Mouse (Mus musculus) testis, adult 2 months (tissue): ENCODE results near the gene March8. TPM values are rescaled to one million over a fixed set of nuclear protein-coding genes. Genes with fewer than 3 reads are reported as not detected.

ENCODE experiments used
- H3K27ac ChIP-seq: fragments of 200-500 bp; 2 replicates; pipeline ENCODE4 v1.5.1; 2012; ENCODE audit warnings: low read depth, low read length; ENCODE audit not compliant: control insufficient read depth, insufficient read depth
- H3K27me3 ChIP-seq: fragments of 200-500 bp; 2 replicates; pipeline ENCODE4 v1.6.1; 2012; ENCODE audit warnings: mild to moderate bottlenecking, low read length, moderate library complexity; ENCODE audit not compliant: control insufficient read depth, insufficient read depth
- H3K36me3 ChIP-seq: fragments of 200-500 bp; 2 replicates; pipeline ENCODE4 v1.6.1; 2012; ENCODE audit warnings: mild to moderate bottlenecking, low read length; ENCODE audit not compliant: control insufficient read depth, insufficient read depth
- H3K4me1 ChIP-seq: fragments of 200-500 bp; 2 replicates; pipeline ENCODE4 v1.6.1; 2012; ENCODE audit warnings: low read length; ENCODE audit not compliant: control insufficient read depth, insufficient read depth
- H3K4me3 ChIP-seq: fragments of 200-500 bp; 2 replicates; pipeline ENCODE4 v1.5.1; 2012; ENCODE audit warnings: low read depth, mild to moderate bottlenecking, low read length, moderate library complexity, mixed read lengths; ENCODE audit not compliant: control insufficient read depth
- CTCF ChIP-seq: fragments of 200-500 bp; IDR thresholded peaks from 2 replicates; pipeline ENCODE4 v1.5.1; 2012; ENCODE audit warnings: low read depth, mild to moderate bottlenecking, inconsistent platforms, low read length, moderate library complexity; ENCODE audit not compliant: control insufficient read depth, insufficient read depth, insufficient replicate concordance
- POLR2A ChIP-seq: fragments of 200-500 bp; IDR thresholded peaks from 2 replicates; pipeline ENCODE4 v1.6.1; 2012; ENCODE audit warnings: low read depth, mild to moderate bottlenecking, inconsistent platforms, low read length, moderate library complexity; ENCODE audit not compliant: control insufficient read depth
- polyA plus RNA-seq: library from polyadenylated mRNA; depleted of rRNA; stranded (reverse); fragments of >200 nt; gene quantifications from 2 replicates; pipeline ENCODE4 v1.2.3, GENCODE M21; 2012

Gene March8
- polyA plus RNA-seq, 1 experiment, result 20.0 TPM

DNA sequence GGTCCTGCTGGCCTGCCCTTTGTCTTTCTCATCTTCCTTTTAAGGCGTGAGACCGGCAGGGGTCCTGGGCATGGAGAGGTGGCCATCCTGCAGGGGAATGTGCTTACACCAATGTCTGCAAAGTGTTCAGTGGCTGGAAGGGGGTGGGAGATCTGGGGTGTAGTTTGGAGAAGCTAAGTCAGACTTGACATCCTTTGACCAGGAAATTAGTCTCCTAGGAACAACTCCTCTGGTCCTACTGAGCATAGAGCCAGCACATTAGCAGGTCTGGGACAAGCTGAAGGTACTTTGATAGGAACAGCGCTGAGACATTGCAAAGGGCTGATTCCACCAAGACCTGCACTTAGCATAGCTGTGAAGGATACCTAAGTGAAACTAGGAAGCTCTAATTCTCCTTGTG lies 73.9 kb downstream of the March8 start:
- Histone ChIP-seq H3K27ac (no peak overlapping the region), H3K4me1 (no peaks in the 10 kb centered on the region), H3K36me3 (no peaks in the 10 kb centered on the region), H3K27me3 (no peaks in the 10 kb centered on the region), H3K4me3 (peak overlapping the region; percentile 42)
- TF ChIP-seq POLR2A (no peak), CTCF (no peak)

DNA sequence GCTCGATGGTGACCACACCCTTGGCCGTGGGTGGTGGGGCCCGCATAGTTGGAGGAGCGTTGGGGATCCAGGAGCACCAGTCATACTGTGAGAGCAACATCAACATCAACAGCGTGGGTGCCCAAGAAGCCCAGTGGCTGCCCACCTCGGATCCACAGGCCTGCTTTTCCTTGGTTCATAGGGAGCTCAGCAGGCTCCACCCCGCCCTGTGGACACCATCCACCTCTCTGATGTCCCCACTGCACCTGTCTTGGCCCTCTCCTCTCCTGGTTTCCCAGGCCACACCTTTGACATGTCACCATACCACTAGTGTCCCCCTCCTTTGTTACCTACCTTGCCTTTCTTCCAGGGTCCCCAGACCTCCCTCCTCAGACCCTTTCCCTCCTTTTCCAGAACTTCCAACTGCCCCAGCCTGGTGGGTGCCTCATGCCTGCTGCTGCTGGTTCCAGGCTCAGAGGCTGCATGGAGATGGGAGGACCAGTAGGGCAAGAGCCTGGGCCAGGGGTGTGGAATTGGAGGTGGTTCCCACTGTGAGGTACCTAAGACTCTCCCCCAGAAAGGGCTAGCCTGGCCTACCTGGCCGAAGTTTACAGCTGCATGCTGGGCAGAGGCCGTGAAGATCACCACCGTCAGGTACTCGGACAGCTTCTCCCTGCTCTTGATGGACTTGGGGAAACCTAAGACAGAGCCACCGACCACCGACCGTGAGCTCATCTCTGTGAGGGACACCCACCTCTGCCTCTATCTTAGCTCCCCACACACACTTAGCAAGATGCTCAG lies 74.9 kb downstream of the March8 start:
- H3K4me1 ChIP-seq, result no peaks in the 10 kb centered on the region
- peak overlapping the region; percentile 42 for H3K4me3 ChIP-seq
- no peaks in the 10 kb centered on the region for H3K27me3 ChIP-seq
- no peak overlapping the region for H3K27ac ChIP-seq
- no peak for TF ChIP-seq CTCF
- no peak for TF ChIP-seq POLR2A
- H3K36me3 ChIP-seq, result no peaks in the 10 kb centered on the region

DNA sequence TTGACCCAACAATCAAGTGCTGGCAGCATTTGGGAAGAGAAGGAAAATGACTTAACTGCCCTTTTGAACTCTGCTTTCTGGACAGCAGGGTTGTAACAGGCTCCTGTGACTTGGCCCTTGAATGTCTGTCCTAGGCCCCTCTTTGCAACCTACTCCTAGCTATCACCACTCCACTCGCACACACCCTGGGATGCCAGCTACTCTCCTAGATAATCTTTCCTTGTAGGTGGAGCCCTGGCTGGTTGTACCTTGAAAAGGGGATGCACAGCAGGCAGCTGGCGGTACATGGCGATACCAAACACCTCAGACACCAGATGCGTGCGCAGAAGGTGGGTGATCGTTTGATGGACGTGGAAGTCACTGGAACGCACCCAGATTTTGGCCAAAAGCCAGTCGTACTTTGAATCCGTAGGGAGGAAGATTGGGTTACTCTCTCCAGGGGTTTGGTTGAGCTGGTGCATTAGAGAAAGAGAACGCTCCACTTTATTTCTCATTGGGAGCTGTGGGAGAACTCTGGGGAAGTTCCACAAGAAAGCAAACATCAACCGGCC lies 77.4 kb downstream of the March8 start:
- no peaks in the 10 kb centered on the region for H3K36me3 ChIP-seq
- TF ChIP-seq CTCF, result no peak
- no peak for TF ChIP-seq POLR2A
- no peaks in the 10 kb centered on the region for H3K4me1 ChIP-seq
- no peak overlapping the region for H3K4me3 ChIP-seq
- H3K27ac ChIP-seq, result no peak overlapping the region
- H3K27me3 ChIP-seq, result no peaks in the 10 kb centered on the region

GRCm38 (mm10) chr6:116416000-116416552 lies 78.3 kb downstream of the March8 start:
- H3K27ac ChIP-seq, result no peak overlapping the region
- no peak for TF ChIP-seq CTCF
- TF ChIP-seq POLR2A, result no peak
- H3K4me3 ChIP-seq, result no peak overlapping the region
- H3K36me3 ChIP-seq, result no peaks in the 10 kb centered on the region
- H3K4me1 ChIP-seq, result no peaks in the 10 kb centered on the region
- H3K27me3 ChIP-seq, result no peaks in the 10 kb centered on the region

DNA sequence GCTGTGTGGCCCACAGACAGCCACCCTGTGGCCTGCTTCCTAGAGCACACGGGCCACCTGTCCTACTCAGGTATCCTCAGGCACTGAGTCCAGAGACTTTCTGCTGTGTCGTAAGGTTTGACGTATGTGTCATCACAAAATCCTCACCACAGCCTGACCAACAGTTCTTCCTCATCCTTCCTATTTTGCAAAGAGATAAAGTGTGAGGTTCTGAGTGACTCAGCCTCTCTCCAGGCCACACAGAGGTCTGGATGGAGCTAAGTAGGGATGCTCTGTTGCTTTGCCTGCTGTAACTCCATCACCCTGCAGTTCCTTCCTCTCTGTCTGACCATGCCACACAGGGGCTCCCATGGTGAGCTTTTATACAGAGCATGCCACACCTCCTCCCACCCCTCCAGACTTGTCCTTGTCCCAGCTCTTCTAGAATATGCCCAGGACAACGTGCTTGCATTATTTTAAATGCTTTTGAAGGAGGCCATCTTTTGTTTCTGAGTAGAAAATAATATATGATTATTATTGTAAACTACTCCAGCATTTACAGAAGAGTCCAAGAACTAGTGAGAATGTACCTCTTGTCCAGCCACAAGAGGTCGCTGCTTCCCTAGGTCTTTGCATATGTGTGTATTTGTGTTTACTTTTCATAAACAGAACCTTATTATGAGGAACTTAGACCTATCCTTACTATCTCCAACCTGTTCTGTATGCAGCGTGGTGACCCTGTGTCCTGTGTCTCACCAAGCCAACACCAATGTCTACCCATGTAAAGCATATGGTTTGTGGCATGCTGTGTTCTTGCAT lies 79.9 kb downstream of the March8 start:
- no peaks in the 10 kb centered on the region for H3K36me3 ChIP-seq
- no peak overlapping the region for H3K4me3 ChIP-seq
- H3K4me1 ChIP-seq, result no peaks in the 10 kb centered on the region
- no peak for TF ChIP-seq CTCF
- no peak for TF ChIP-seq POLR2A
- H3K27me3 ChIP-seq, result no peaks in the 10 kb centered on the region
- no peak overlapping the region for H3K27ac ChIP-seq

DNA sequence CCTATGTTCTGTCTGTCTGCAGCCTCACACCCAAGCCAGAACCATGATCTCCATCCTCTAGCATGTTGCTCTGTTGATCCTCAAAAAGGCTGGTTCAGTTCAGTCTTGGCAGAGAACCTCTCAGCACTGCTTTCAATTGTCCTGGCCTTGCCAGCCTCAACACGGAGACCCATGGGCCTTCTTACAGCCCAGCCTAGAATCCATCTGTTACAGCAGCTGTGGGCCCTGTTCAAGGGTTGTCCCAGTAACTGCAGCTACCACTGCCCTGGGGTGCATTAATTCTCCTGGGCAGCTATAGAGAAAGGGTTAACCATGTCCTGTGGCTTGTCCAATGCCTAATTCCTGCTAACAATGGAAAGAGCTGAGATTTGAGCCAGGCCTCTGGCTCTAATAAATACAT lies 80.7 kb downstream of the March8 start:
- TF ChIP-seq POLR2A (no peak), CTCF (no peak)
- no peaks in the 10 kb centered on the region for H3K27me3 ChIP-seq

DNA sequence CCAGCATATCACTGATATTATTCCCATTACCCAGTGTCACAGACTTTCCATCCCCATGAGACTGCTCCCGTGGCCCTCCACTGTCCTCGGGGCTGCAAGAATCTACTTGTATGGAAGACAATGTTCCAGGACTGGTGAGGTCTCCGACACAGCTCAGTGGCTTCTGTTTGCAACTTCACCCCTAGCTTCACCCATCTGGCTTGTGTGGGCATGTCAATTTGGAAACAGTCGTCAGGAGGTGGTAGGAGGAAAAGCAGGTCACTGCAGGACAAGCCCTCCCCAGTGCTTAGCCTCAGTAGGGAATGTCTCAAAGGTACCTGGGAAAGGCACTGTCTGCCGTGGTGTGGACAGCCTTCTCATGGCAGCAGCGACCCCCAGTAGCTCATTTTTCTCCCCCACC lies 81.9 kb downstream of the March8 start:
- H3K27me3 ChIP-seq, result no peaks in the 10 kb centered on the region
- no peaks in the 10 kb centered on the region for H3K4me1 ChIP-seq
- no peak overlapping the region for H3K27ac ChIP-seq
- H3K36me3 ChIP-seq, result no peaks in the 10 kb centered on the region
- H3K4me3 ChIP-seq, result no peak overlapping the region
- TF ChIP-seq CTCF (no peak), POLR2A (no peak)

More for the DNA sequence above, 80.7 kb downstream of the March8 start:
- H3K4me3 ChIP-seq, result no peak overlapping the region
- H3K36me3 ChIP-seq, result no peaks in the 10 kb centered on the region
- no peaks in the 10 kb centered on the region for H3K4me1 ChIP-seq
- H3K27ac ChIP-seq, result no peak overlapping the region
